Mouse (Mus musculus) ES-E14 (cell line): ENCODE measurements around the gene Als2cr12.

Source experiments
- ZC3H11A ChIP-seq: IDR thresholded peaks from 2 replicates; pipeline ENCODE4 v1.6.1; 2012; ENCODE audit warnings: low read depth, mild to moderate bottlenecking, inconsistent platforms, low read length, borderline replicate concordance
- ZNF384 ChIP-seq: IDR thresholded peaks from 2 replicates; pipeline ENCODE4 v1.6.1; 2012; ENCODE audit warnings: low read depth, low read length, inconsistent platforms

DNA sequence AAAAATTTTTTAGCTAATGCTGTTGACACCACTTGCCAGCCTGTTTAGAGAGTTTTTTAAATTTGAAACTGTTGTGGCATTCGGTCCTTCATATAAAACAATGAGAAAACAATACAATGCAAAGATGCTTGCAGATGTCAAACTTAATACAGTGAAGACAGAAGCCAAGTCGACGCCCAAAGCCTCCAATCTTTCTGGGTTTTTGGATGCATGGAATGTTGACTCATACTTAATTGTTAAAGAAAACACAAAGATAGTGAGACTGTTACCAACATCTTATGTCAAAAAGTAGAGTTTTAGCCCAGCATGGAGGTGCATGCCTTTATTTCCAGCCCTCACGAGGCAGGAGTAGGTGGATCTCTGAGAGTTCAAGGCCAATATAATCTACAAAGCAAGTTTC lies 3.0 kb upstream of the Als2cr12 start:
- TF ChIP-seq ZC3H11A, result no peak
- TF ChIP-seq ZNF384, result no peak
